Mouse (Mus musculus): ENCODE measurements around the gene P2ry10. TPM values are rescaled to one million over a fixed set of nuclear protein-coding genes. Genes with fewer than 3 reads are reported as not detected.
A peak's percentile ranks its signal among the peaks of the same experiment; 100 is the strongest.

The P2ry10 gene
- polyA plus RNA-seq, 1 experiment from 2014 or later: 0.07 TPM

DNA sequence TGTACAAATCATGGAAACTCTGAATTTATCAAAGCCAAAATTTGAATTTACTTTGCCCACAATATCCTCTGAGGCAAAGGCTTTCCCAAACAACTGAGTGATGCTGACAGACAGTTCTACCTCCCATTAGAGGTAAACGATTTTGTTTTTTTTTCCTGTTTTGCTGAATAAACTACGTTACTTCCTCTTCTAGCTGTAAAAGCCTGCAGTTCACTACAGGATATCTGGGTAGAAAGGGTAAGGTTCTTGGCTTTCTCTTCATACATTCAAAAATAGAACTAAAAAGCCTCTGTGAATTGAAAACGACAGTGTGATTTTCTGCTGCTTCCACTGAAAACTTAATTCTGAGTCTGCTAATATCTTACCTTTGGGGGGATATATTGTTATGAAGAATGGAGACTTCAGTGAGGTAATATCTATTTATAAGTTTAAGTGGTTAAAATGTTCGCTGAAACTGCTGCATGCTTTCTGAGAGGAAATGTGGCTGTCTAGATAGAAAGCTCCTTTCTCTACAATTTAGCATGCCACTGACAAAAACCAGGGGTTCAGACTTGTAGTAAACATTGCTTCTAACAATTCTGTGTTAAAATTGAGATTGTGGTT, 61.2 kb downstream of the P2ry10 start:
- Histone ChIP-seq H3K36me3 (ENCODE audit: insufficient read depth, low read length) (no peaks in the 10 kb centered on the region), H3K9me3 (replicated peaks; ENCODE audit: low read length) (no peaks in the 10 kb centered on the region), H3K27ac (no peak overlapping the region), H3K9ac (ENCODE audit: low read depth, low read length) (no peak overlapping the region), H3K4me3 (replicated peaks; ENCODE audit: low read depth, low read length) (no peak overlapping the region), H3K4me2 (ENCODE audit: low read length) (no peak overlapping the region), H3K27me3 (ENCODE audit: insufficient read depth, low read length) (no peaks in the 10 kb centered on the region), H3K4me1 (replicated peaks; ENCODE audit: insufficient read depth, low read length) (no peaks in the 10 kb centered on the region)
- DNase-seq (ENCODE audit: low spot score) (no peak), ATAC-seq (replicated peaks; ENCODE audit: low FRiP score, low read depth) (no peak)
- no peak for TF ChIP-seq CTCF (IDR thresholded peaks at IDR 0.05; ENCODE audit: low read depth)
- 62% methylated on average over 4 of the region's 4 CpGs for WGBS

DNA sequence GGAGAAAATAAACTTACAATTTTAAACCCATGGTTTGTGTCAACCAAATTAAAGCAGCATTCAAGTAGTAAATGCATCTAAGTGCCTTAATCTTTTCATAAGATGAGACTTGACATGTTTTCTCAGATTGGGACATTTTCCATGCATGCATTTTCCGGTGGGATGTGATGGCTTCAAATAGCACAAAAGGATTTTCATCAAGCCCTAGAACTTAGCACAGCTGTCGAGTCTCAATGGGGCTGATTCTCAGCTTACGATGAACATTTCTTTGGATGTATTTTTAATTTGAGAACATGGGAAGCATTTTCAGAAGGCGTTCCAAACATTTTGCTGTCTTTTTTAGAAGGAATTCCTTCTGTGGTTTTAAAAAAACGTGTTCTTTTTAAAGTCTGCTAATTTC, 61.7 kb downstream of the P2ry10 start:
- Histone ChIP-seq H3K4me1 (replicated peaks; ENCODE audit: insufficient read depth, low read length) (no peaks in the 10 kb centered on the region), H3K4me3 (replicated peaks; ENCODE audit: low read depth, low read length) (no peak overlapping the region), H3K36me3 (ENCODE audit: insufficient read depth, low read length) (no peaks in the 10 kb centered on the region), H3K4me2 (ENCODE audit: low read length) (no peak overlapping the region), H3K9me3 (replicated peaks; ENCODE audit: low read length) (no peaks in the 10 kb centered on the region), H3K9ac (ENCODE audit: low read depth, low read length) (no peak overlapping the region), H3K27ac (no peak overlapping the region), H3K27me3 (ENCODE audit: insufficient read depth, low read length) (no peaks in the 10 kb centered on the region)
- ATAC-seq (replicated peaks; ENCODE audit: low FRiP score, low read depth) (no peak), DNase-seq (ENCODE audit: low spot score) (peak; percentile 25)
- TF ChIP-seq CTCF (IDR thresholded peaks at IDR 0.05; ENCODE audit: low read depth): no peak
- 53% methylated on average over 5 of the region's 5 CpGs for WGBS

DNA sequence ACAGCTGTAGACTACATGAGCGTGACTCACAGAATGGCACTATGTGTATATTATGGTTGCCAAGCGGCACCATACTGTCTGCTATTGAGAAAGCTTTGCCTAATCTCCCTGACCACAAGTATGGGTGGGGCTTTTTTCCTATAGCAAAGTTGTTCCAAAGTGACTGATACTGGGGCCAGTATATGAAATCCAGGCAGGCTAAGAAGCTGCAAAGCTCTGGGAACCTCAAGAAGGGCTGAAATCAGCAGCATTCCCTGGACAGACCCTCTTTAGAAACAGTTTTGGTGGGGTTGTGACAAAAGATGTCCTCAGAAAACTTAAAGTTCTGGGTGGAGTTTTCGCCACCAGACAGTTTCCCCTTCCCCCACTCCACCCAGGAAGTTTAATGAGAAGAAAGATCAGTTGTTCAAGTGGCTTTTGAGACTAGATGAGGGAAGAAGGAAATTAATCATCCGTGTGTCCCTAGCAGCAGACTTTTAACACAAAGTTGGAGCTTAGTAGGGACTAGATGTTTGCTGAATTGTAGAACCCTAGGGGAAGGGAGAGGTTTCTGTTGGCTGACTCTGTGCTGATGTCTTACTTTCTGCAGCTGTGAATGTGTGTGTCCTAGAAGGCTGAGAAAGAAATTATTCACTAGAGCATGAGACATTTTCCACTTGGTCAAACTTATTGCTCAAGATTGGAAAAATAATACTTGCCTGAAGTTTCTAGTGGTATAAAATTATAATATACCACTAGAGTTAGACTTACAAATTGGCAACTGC, 62.6 kb downstream of the P2ry10 start:
- H3K9me3 ChIP-seq (replicated peaks; ENCODE audit: low read length): no peaks in the 10 kb centered on the region
- no peaks in the 10 kb centered on the region for H3K36me3 ChIP-seq (ENCODE audit: insufficient read depth, low read length)
- no peak overlapping the region for H3K4me2 ChIP-seq (ENCODE audit: low read length)
- ATAC-seq (replicated peaks; ENCODE audit: low FRiP score, low read depth) (no peak), DNase-seq (ENCODE audit: low spot score) (no peak)
- WGBS: 66% methylated on average over 4 of the region's 4 CpGs
- H3K27ac ChIP-seq: 0 out of 2 replicates have a peak overlapping the region, but pooled peaks have one; percentile 47
- H3K4me3 ChIP-seq (replicated peaks; ENCODE audit: low read depth, low read length): no peak overlapping the region
- no peaks in the 10 kb centered on the region for H3K27me3 ChIP-seq (ENCODE audit: insufficient read depth, low read length)
- no peak overlapping the region for H3K9ac ChIP-seq (ENCODE audit: low read depth, low read length)
- no peak for TF ChIP-seq CTCF (IDR thresholded peaks at IDR 0.05; ENCODE audit: low read depth)
- no peaks in the 10 kb centered on the region for H3K4me1 ChIP-seq (replicated peaks; ENCODE audit: insufficient read depth, low read length)

Other genes with a start within 250 kb of the P2ry10 start
- 0.36 and 0.71 TPM in 2 replicates for gene Rtl3, start 247.8 kb upstream of the P2ry10 start, polyA plus RNA-seq (2015; fragmentation: Nextera tagmentation; extraction: Ambion mirVana)
- 11.3 and 11.9 TPM in 2 replicates for gene Lpar4, start 167.9 kb upstream of the P2ry10 start, polyA plus RNA-seq (2015; fragmentation: Nextera tagmentation; extraction: Ambion mirVana)
- 0.74 and 0.77 TPM in 2 replicates for gene P2ry10b, start 60.4 kb downstream of the P2ry10 start, polyA plus RNA-seq (2015; fragmentation: Nextera tagmentation; extraction: Ambion mirVana)
- gene Gpr174, start 167.4 kb downstream of the P2ry10 start, polyA plus RNA-seq (2015; fragmentation: Nextera tagmentation; extraction: Ambion mirVana): not detected in 2 replicates